Mouse (Mus musculus) stomach, postnatal 0 days (tissue): ENCODE data around the gene Qpct.

Experiments used
- CTCF ChIP-seq: IDR thresholded peaks from 2 replicates; pipeline ENCODE4 v1.5.1; 2016; ENCODE audit warnings: antibody characterized with exemption, low read depth, mild to moderate bottlenecking, moderate library complexity
- EP300 ChIP-seq: optimal IDR thresholded peaks from 2 replicates; pipeline ENCODE3; 2016; ENCODE audit warnings: antibody characterized with exemption

DNA sequence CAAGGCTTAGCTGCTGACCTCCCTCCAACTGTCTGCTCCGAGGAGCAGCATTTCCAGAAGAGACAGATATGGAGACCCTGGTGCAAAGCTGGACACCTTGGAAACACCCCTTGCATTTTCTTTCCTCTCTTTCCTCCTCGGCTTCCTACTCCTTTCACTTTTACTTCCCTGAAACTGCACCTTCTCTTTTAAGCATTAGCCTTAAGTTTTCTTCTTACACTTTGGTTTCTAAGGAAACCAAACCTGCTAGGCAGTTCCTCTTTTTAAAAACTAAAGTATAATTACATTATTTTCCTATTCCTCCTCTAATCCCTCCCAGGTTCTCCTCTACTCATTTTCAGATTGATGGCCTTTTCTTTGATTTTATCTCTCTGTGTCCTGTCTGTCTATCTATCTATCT lies 43.9 kb downstream of the Qpct start:
- TF ChIP-seq CTCF: no peak
- TF ChIP-seq EP300: no peak
